Mouse (Mus musculus): ENCODE measurements at regions not wholly inside any gene's neighbourhood (a gene's known extent, or its start where the extent isn't known, plus 50 kb on each side); places are given as distances from the start of the nearest gene placed in this dataset.
"Not testable (repeated sequence)": the region's sequence is repeated elsewhere in the genome, so short reads cannot be mapped to it uniquely, and the experiment has no call there.

DNA sequence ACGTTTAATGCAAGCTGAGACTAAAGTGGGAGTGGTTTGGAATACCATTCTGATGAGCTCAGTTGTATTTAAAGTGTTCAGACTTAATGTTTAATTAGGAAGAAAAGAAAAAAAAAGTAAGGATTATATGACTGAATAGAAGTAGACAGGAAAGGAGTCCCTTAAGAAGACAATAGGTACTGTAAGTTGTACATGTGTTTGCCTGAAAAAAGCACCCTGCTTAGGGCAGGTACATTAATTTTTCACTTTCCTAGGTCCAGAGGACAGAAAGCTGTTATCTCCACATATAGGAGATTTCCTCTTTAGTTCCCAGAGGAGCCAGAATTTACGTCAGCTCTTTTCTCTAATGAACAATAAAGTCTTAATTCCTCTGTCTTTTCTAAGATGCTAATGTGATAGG lies 58.5 kb downstream of the Olfr987 start:
- DNase-seq (ENCODE audit: low spot score), result no peak

GRCm38 (mm10) chr2:85278128-85278527 lies 61.0 kb downstream of the Olfr987 start:
- no peak for DNase-seq (ENCODE audit: low spot score)

- DNase-seq (ENCODE audit: low spot score), result no peak
These were observed 61.7 kb downstream of the Olfr987 start for GRCm38 (mm10) chr2:85277433-85277832.

DNA sequence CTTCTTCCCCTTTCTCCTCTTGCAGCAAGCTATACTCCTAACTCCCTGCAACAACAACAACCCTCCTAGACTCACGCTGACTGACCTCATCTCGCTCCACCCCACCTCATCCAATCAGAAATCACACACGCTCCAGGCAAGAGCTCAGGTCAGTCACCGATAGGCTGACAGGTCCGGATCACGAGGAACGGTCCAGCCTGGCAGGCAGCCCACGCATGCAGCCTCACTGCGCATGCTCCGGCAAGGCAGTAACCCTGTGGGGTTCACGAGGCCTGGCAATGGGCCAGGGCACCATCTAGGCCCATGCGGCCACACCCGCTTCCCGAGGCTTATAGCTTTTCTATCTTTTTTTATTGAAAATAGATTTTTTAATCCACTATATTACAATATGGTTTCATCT lies 69.8 kb upstream of the Lrrc55 start:
- not testable (repeated sequence) for DNase-seq (ENCODE audit: low spot score)

- no peak for DNase-seq (ENCODE audit: low spot score)
These were observed 68.7 kb upstream of the Lrrc55 start for GRCm38 (mm10) chr2:85265667-85266066.

GRCm38 (mm10) chr2:85265037-85265524 lies 68.1 kb upstream of the Lrrc55 start:
- DNase-seq (ENCODE audit: low spot score), result no peak

GRCm38 (mm10) chr2:85257356-85257755 lies 60.4 kb upstream of the Lrrc55 start:
- DNase-seq (ENCODE audit: low spot score), result no peak

GRCm38 (mm10) chr2:85255610-85256009 lies 58.6 kb upstream of the Lrrc55 start:
- no peak for DNase-seq (ENCODE audit: low spot score)

GRCm38 (mm10) chr2:85252343-85253285 lies 55.6 kb upstream of the Lrrc55 start:
- peak; percentile 14 for DNase-seq (ENCODE audit: low spot score)

GRCm38 (mm10) chr2:85250026-85250560 lies 53.1 kb upstream of the Lrrc55 start:
- DNase-seq (ENCODE audit: low spot score), result no peak
